Mouse (Mus musculus) myocyte (in vitro differentiated cells): Measurements from ENCODE around the gene Sema4a. TPM values are rescaled to one million over a fixed set of nuclear protein-coding genes. Genes with fewer than 3 reads are reported as not detected.

Experiments
- H3K27me3 ChIP-seq: one replicate; pipeline ENCODE4 v1.6.1; 2011; ENCODE audit not compliant: control insufficient read depth, insufficient read depth, insufficient read length
- H3K36me3 ChIP-seq: one replicate; pipeline ENCODE4 v1.6.1; 2011; ENCODE audit not compliant: control insufficient read depth, insufficient read depth
- H3K4me2 ChIP-seq: one replicate; pipeline ENCODE4 v1.6.1; 2011; ENCODE audit warnings: low read depth, control low read depth
- H3K4me3 ChIP-seq: one replicate; pipeline ENCODE4 v1.5.1; 2011; ENCODE audit warnings: mild to moderate bottlenecking, control low read depth, moderate library complexity
- H3K79me2 ChIP-seq: one replicate; pipeline ENCODE4 v1.6.1; 2011; ENCODE audit not compliant: control insufficient read depth, insufficient read depth
- H3ac ChIP-seq: one replicate; pipeline ENCODE4 v1.6.1; 2011; ENCODE audit not compliant: control insufficient read depth, insufficient read length
- CEBPB ChIP-seq: IDR thresholded peaks from 2 replicates; pipeline ENCODE4 v1.6.1; 2011; ENCODE audit warnings: mild to moderate bottlenecking, moderate library complexity; ENCODE audit not compliant: poor library complexity, insufficient read depth, severe bottlenecking
- E2F4 ChIP-seq: IDR thresholded peaks from one replicate; pipeline ENCODE4 v1.6.1; 2011; ENCODE audit warnings: mild to moderate bottlenecking, control low read depth, moderate library complexity; ENCODE audit not compliant: insufficient read depth
- MAX ChIP-seq: IDR thresholded peaks from one replicate; pipeline ENCODE4 v1.6.1; 2011; ENCODE audit warnings: low read depth, mild to moderate bottlenecking, control low read depth
- MYOD1 ChIP-seq, 3 experiments: IDR thresholded peaks; one replicate each; pipeline ENCODE4 v1.6.1; 2011; ENCODE audit warnings: control low read depth in 2 of 3, low read depth in 2 of 3, mild to moderate bottlenecking in 2 of 3, moderate library complexity in 1 of 3; ENCODE audit not compliant: insufficient read length in 2 of 3, control insufficient read depth in 1 of 3
- MYOG ChIP-seq, 3 experiments: IDR thresholded peaks; one replicate each; pipeline ENCODE4 v1.6.1; 2011; ENCODE audit warnings: control low read depth in 2 of 3, low read depth in 2 of 3, mild to moderate bottlenecking in 2 of 3; ENCODE audit not compliant: insufficient read length in 2 of 3, control insufficient read depth in 1 of 3, insufficient read depth in 1 of 3
- POLR2A ChIP-seq: IDR thresholded peaks from one replicate; pipeline ENCODE4 v1.6.1; 2011; ENCODE audit warnings: low read depth, mild to moderate bottlenecking, control low read depth, moderate library complexity; ENCODE audit not compliant: insufficient read length
- POLR2AphosphoS2 ChIP-seq: IDR thresholded peaks from one replicate; pipeline ENCODE4 v1.6.1; 2011; ENCODE audit warnings: low read depth, control low read depth; ENCODE audit not compliant: insufficient read length
- REST ChIP-seq: IDR thresholded peaks from one replicate; pipeline ENCODE4 v1.6.1; 2011; ENCODE audit warnings: mild to moderate bottlenecking, control low read depth, moderate library complexity; ENCODE audit not compliant: insufficient read depth, insufficient read length
- SRF ChIP-seq: IDR thresholded peaks from one replicate; pipeline ENCODE4 v1.6.1; 2011; ENCODE audit warnings: low read depth; ENCODE audit not compliant: control insufficient read depth, insufficient read length
- TCF12 ChIP-seq: IDR thresholded peaks from one replicate; pipeline ENCODE4 v1.6.1; 2011; ENCODE audit warnings: mild to moderate bottlenecking, control low read depth; ENCODE audit not compliant: poor library complexity, insufficient read depth, severe bottlenecking
- TCF3 ChIP-seq: IDR thresholded peaks from one replicate; pipeline ENCODE4 v1.6.1; 2011; ENCODE audit warnings: low read depth, control low read depth; ENCODE audit not compliant: insufficient read length
- USF1 ChIP-seq: IDR thresholded peaks from one replicate; pipeline ENCODE4 v1.6.1; 2011; ENCODE audit warnings: low read depth, mild to moderate bottlenecking, control low read depth, moderate library complexity
- polyA plus RNA-seq: library from polyadenylated mRNA; unstranded; fragments of >200 nt; fragmentation: generic; extraction: Trizol; gene quantifications from one replicate; pipeline ENCODE4 v1.2.1, GENCODE M21; 2012; ENCODE audit warnings: missing spikeins

Sema4a gene
- polyA plus RNA-seq, 1 experiment, result 0.35 TPM

DNA sequence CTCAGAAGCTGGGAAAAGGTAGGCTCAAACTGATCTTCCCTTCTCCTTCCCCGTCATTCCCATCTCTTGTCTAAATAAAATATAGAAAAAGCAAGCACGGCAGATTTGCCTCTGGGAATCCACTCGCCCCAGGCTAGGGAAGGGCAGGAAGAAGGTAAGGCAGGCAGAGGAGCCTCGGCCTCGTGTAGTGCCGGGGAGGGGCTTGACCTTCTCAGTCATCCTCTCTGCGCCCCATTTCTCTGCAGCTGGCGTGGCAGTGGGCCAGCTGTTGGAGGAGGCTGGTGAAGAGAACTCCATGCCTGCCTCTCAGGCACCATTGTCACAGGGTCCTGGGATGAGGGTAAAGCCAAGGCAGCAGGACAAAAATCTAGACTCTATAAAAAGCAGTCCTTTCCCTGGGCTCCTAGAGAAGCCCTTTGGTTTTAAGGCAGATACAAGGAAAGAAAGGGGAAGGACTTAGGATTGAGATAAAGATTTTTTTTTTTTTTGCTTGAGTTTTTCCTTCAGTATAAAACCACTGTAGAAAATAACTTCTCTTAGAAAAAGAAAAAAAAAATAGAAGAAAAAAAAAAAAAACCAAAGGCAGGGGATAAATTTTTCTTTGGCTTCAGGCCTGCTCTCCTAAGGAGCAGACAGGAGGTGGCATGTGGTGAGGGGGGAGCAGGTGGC, 20.5 kb upstream of the Sema4a start:
- TF ChIP-seq POLR2AphosphoS2, result peak; percentile 63
- TF ChIP-seq SRF, result no peak
- Histone ChIP-seq H3K4me3 (no peak overlapping the region), H3K27me3 (no peaks in the 10 kb centered on the region), H3K79me2 (peaks cover 14% of the 10 kb centered on the region), H3ac (no peak overlapping the region), H3K4me2 (no peak overlapping the region), H3K36me3 (peaks cover 52% of the 10 kb centered on the region)

DNA sequence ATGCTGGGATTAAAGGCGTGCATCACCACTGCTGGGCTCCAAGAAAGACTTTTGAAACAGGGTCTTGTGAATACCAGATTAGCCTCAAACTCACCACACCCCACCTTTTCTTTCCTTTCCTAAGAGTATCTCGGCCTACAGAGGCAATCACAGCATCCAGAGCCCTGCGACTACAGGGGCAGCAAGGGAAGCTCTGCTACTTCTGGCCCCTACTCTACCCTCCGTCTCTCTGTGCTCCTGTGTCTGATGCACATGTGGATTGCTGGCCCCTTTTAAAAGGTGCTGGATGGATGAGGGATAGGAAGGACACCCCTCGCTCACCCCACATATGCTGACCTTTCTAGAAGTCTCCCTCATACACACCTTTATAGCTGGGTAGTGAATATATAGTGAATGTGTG, 19.7 kb upstream of the Sema4a start:
- TF ChIP-seq POLR2AphosphoS2 (peak; percentile 56), MYOD1 (IDR thresholded peaks at IDR 0.05; ENCODE audit: control insufficient read depth in 1 of 3, insufficient read length in 2 of 3, low read depth in 2 of 3) (no peak), E2F4 (no peak)
- no peaks in the 10 kb centered on the region for H3K27me3 ChIP-seq

DNA sequence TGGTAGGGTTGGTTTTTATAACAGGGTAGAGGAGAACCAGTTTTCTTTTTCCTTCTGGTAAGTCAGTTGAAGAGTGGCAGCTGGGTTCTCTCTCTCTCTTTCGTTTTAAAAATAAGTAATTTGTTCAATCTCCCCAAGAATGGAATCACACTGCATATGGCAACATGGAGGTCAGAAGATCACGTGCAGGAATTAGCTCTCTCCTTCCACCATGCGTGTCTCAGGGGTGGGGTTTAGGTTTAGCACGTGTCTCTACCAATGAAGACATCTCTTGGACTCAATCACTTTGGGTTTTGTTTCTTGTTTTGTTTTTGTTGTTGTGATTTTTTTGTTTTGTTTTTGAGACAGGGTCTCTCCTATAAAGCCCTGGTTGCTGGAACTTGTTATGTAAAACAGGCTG, 18.8 kb upstream of the Sema4a start:
- Histone ChIP-seq H3K4me2 (no peak overlapping the region), H3K27me3 (no peaks in the 10 kb centered on the region), H3K79me2 (peaks cover 6% of the 10 kb centered on the region), H3ac (no peak overlapping the region), H3K4me3 (no peak overlapping the region), H3K36me3 (peaks cover 37% of the 10 kb centered on the region)
- TF ChIP-seq POLR2AphosphoS2 (peak; percentile 84), USF1 (no peak)

More for the DNA sequence above, 19.7 kb upstream of the Sema4a start:
- H3K4me2 ChIP-seq, result no peak overlapping the region
- peaks cover 45% of the 10 kb centered on the region for H3K36me3 ChIP-seq
- no peak overlapping the region for H3K4me3 ChIP-seq
- H3K79me2 ChIP-seq, result peaks cover 7% of the 10 kb centered on the region
- no peak overlapping the region for H3ac ChIP-seq

DNA sequence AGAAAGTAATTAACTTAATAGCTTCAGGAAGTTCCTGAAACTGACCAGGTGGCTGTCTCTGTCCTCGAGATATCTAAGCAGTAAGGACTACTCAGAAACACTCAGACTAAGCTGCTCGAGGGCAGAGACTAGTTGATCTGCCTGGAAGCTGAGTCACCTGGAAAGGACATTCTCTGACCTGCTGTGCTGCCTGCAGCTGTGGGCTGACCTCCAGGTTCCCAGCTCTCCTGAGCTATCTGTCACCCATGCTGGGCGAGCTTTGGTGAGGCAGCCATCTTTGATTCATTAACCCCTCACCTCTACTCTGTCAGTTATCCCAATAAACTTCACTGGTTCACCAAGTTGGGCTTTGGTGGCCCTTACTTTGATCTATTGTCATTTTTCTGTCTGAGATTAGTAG, 18.2 kb upstream of the Sema4a start:
- Histone ChIP-seq H3K4me3 (no peak overlapping the region), H3K79me2 (peaks cover 6% of the 10 kb centered on the region), H3ac (no peak overlapping the region), H3K27me3 (no peaks in the 10 kb centered on the region), H3K4me2 (no peak overlapping the region), H3K36me3 (peaks cover 32% of the 10 kb centered on the region)
- no peak for TF ChIP-seq CEBPB
- TF ChIP-seq REST, result no peak
- peak; percentile 34 for TF ChIP-seq POLR2A
- TF ChIP-seq MYOG (IDR thresholded peaks at IDR 0.05; ENCODE audit: control insufficient read depth in 1 of 3, insufficient read depth in 1 of 3, insufficient read length in 2 of 3, low read depth in 2 of 3), result no peak
- no peak for TF ChIP-seq SRF
- peak; percentile 99 for TF ChIP-seq POLR2AphosphoS2
- no peak for TF ChIP-seq USF1
- no peak for TF ChIP-seq TCF3
- TF ChIP-seq MAX, result no peak

DNA sequence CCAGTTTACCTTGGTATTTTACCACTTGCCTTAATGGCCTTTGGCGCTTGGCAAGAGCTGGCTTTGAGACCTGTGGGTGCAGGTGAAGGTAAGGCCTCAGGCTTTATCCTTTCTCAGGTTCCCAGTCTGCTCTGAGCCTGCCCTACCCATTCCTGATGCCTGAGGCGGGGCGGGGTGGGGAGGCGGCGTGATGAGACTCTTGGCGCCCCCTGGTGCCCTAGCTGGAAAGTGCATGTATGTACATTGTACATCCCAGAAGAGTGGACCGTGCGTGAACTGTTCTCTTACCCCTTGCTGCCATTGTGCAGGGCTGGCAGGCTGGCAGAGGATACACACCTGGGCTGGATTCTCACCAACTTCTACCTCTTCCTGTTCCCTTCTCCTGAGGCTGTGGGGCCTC, 16.8 kb upstream of the Sema4a start:
- Histone ChIP-seq H3K4me3 (no peak overlapping the region), H3ac (no peak overlapping the region), H3K79me2 (no peaks in the 10 kb centered on the region), H3K36me3 (peaks cover 17% of the 10 kb centered on the region), H3K4me2 (no peak overlapping the region), H3K27me3 (no peaks in the 10 kb centered on the region)
- TF ChIP-seq POLR2AphosphoS2, result peak; percentile 92
- TF ChIP-seq POLR2A, result peak; percentile 25
- no peak for TF ChIP-seq MAX

DNA sequence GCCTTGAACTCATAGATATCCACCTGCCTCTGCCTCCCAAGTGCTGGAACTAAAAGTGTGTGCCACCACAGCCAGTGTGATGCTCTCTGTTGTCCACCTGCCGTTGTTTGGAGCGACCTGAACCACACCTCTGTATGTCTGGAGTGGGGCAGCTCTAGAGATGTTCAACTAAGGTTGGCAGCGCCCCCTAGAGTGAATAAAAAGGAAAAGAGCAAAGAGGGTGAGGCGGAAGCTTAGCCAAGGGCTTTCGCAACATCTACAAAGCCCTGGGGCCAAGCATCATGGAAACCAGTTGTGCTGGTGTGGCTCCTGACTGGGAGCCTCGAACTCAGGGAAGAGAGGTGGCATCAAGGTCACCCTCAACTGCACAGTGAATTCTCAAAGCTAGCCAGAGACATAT, 15.4 kb upstream of the Sema4a start:
- no peak overlapping the region for H3K4me3 ChIP-seq
- no peaks in the 10 kb centered on the region for H3K79me2 ChIP-seq
- H3ac ChIP-seq, result no peak overlapping the region
- no peak overlapping the region for H3K4me2 ChIP-seq
- H3K36me3 ChIP-seq, result peaks cover 7% of the 10 kb centered on the region
- H3K27me3 ChIP-seq, result no peaks in the 10 kb centered on the region
- TF ChIP-seq USF1 (no peak), CEBPB (0 out of 2 replicates have a peak, but pooled peaks have one; percentile 11)

DNA sequence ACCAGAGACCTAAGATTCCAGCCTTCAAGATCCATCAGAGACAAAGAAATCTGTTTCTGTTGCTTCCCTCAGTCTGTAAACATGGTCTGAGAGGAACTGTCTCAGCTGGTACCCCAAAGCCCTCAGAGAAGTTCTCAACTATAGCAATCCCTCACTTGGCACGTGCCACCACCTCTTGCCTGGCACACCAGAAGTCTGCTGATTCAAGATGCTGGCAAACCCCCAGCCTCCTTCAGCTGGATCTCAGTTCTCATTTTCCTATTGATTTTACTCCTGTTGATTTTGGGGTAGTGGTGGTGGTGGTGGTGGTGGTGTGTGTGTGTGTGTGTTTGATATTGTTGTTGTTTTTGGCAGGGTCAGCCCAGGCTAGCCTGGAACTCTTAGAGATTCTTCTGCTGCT, 12.6 kb upstream of the Sema4a start:
- no peaks in the 10 kb centered on the region for H3K36me3 ChIP-seq
- TF ChIP-seq TCF3, result no peak
- no peak for TF ChIP-seq MYOG (IDR thresholded peaks at IDR 0.05; ENCODE audit: control insufficient read depth in 1 of 3, insufficient read depth in 1 of 3, insufficient read length in 2 of 3, low read depth in 2 of 3)
- no peak for TF ChIP-seq CEBPB
- TF ChIP-seq REST, result no peak
- no peak for TF ChIP-seq TCF12
- no peak for TF ChIP-seq USF1
- TF ChIP-seq MAX, result no peak
- no peak for TF ChIP-seq POLR2A
- TF ChIP-seq POLR2AphosphoS2, result no peak
- no peaks in the 10 kb centered on the region for H3K27me3 ChIP-seq
- no peak overlapping the region for H3ac ChIP-seq
- no peaks in the 10 kb centered on the region for H3K79me2 ChIP-seq
- no peak overlapping the region for H3K4me2 ChIP-seq
- H3K4me3 ChIP-seq, result no peak overlapping the region
